Mouse (Mus musculus) stomach, postnatal 0 days (tissue): ENCODE data around the gene Rps6ka5.

ENCODE experiments used
- CTCF ChIP-seq: IDR thresholded peaks from 2 replicates; pipeline ENCODE4 v1.5.1; 2016; ENCODE audit warnings: antibody characterized with exemption, low read depth, mild to moderate bottlenecking, moderate library complexity
- EP300 ChIP-seq: optimal IDR thresholded peaks from 2 replicates; pipeline ENCODE3; 2016; ENCODE audit warnings: antibody characterized with exemption

- TF ChIP-seq CTCF, result no peak
- no peak for TF ChIP-seq EP300
Measured at GRCm38 (mm10) chr12:100681241-100681640, 45.5 kb downstream of the Rps6ka5 start.
